Mouse (Mus musculus) liver (tissue): ENCODE data around the gene Pomp.
"Not testable (repeated sequence)": the region's sequence is repeated elsewhere in the genome, so short reads cannot be mapped to it uniquely, and the experiment has no call there.

Experiments used
- DNase-seq: peaks from one replicate; pipeline ENCODE4 v3.0.0-alpha.2; 2020; ENCODE audit warnings: mixed read lengths

Gene Pomp

GRCm38 (mm10) chr5:147868674-147869073, 8.4 kb downstream of the Pomp start:
- DNase-seq: no peak

DNA sequence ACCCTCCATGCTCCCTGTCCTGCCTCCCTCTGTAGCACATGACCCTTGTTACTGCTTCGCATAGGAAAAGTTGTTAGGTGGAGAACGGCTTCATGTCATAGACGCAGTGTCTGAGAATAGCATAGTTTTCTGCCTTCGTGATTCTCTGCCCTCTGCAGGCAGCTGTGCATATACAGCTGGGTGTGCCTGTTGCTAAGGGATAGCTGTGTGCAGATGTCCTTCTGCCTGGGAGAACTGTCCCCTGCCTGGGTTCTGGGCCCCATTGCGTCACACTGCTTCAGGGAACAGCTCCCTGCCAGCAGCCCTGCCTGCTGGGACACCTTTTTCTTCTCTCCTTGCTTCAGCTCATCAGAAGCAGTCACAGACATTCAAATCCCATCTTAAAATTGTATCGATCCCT, 9.3 kb downstream of the Pomp start:
- DNase-seq: no peak

GRCm38 (mm10) chr5:147870296-147870695, 10.0 kb downstream of the Pomp start:
- DNase-seq: no peak

DNA sequence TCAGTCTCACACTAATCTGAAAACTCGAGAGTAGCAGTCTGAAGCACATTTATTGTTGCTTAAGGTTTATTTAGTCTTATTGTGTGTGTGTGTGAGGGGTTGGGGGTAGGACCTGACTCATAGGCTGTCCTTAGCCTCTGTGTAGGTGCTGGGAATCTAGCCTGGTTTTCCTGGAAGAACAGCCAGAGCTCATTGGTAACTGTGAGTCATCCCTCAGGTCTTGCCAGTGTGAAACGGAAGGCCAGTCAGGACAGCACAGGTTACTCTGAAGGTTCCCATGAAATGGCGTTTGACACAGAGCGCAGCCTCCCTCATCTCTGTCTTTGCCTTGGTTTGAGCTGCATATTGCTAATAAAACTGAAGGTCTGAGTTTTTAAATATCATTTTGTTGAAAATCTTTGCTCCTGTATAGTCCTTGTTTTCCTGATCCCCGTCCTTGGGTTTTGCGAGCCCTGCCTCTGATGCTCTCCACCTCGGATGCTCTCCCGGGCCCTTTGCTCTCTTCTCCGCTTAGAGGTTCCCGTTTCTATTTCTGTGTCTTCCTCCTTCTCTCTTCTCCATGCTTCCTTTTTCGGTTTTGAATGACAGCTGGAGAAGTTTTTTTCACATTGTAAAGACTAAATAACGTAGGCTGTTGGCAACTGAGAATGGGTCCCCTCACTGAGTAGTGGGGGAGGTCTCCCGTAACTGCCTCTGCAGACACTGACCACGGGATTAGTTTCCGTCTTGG, 11.0 kb downstream of the Pomp start:
- DNase-seq: no peak

GRCm38 (mm10) chr5:147874491-147875065, 14.3 kb downstream of the Pomp start:
- no peak for DNase-seq

DNA sequence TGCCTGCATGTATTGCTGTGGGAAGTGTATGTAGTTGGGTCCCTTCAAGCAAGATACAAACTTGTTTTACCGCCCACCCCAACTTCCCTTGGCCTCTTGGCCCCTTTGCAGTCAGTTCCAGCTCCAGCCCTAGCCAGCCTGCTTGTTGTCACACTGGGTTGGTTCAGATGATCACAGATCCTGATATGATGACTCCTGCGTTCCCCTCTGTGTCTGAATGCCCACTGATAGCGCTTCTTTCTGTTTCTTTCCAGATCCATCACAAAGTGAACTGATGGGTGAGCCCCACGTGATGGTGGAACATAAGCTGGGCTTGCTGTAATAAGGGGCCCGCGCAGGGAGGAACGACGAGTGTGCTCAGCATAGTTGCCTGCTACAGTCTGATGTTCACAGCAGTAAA, 14.9 kb downstream of the Pomp start:
- DNase-seq: no peak

DNA sequence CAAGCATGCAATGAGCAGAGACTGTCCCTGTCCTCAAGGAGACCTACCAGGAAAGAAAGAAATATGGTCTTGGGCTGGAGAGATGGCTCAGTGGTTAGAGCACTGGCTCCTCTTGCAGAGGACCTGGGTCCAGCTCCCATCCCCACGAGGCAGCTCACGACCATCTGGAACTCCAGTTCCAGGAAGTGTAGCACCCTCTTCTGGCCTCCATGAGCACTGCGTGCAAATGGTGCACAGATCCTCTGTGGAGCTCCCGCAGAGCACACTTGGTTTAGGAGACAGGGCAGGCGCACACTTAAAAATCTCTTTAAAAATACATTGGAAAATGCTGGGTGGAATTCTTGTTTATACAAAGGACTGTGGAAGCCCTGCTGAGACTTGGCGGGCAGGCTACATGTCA, 17.3 kb downstream of the Pomp start:
- peak; percentile 37 for DNase-seq

GRCm38 (mm10) chr5:147879971-147880682, 19.9 kb downstream of the Pomp start:
- no peak for DNase-seq

DNA sequence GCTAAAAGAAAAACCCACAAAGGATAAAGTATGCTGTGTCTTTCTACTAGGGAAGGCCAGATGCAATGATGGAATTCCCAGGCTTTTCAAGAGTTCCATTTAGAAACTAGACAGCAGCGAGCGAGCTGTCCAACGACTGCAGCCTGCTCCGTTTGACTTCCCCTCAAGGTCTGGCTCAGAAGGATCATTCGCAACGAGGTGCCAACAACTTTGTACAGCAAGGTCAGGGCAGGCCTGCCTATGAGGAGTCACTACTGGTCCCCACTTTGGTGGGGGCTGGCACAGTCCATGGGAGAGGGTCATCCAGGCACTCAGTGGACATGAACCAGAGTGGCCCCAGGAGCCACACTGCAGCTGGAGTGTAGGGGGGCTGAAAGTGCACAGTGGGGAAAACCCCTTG, 23.3 kb downstream of the Pomp start:
- no peak for DNase-seq

DNA sequence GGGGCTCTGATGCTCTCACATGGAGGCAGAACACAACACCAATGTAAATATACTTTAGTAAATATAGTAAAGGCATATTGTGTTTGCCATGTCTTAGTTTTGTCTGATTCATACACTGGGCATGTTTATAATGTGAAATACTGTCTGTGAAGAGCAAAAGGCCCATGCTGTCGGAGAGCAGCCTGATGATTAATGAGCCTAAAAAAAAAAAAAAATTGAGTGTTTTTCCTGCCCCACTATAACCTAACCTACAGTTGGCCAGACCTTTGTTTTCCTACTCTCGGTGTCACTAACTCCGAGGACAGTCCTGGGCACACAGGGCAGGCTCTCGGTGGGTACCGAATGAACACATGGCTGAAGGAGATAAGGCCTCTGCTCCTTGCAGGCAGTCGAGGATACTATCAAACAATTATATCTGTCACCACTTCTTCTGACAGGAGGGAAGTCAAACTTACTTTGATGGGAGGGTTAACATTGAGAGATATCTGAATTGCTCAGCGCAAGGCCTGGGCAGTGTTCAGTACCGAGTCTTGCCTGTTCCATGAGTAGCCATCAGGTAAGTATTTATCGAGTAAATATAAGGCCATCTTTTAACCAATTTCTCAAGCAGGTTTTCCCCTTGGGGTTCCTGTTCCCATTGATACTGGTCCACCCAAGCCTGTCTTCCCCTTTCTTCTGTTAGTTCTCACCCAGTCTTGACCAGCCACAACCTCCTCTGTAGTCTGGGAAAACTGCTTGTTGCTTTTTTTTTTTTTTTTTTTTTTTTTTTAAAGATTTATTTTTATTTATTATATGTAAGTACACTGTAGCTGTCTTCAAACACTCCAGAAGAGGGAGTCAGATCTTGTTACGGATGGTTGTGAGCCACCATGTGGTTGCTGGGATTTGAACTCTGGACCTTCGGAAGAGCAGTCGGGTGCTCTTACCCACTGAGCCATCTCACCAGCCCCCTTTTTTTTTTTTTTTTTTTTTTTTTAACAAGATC, 28.3 kb downstream of the Pomp start:
- peak; percentile 79 for DNase-seq

- no peak for DNase-seq
These were observed 32.5 kb downstream of the Pomp start for GRCm38 (mm10) chr5:147892735-147893134.

GRCm38 (mm10) chr5:147893143-147893542, 32.9 kb downstream of the Pomp start:
- peak; percentile 81 for DNase-seq

DNA sequence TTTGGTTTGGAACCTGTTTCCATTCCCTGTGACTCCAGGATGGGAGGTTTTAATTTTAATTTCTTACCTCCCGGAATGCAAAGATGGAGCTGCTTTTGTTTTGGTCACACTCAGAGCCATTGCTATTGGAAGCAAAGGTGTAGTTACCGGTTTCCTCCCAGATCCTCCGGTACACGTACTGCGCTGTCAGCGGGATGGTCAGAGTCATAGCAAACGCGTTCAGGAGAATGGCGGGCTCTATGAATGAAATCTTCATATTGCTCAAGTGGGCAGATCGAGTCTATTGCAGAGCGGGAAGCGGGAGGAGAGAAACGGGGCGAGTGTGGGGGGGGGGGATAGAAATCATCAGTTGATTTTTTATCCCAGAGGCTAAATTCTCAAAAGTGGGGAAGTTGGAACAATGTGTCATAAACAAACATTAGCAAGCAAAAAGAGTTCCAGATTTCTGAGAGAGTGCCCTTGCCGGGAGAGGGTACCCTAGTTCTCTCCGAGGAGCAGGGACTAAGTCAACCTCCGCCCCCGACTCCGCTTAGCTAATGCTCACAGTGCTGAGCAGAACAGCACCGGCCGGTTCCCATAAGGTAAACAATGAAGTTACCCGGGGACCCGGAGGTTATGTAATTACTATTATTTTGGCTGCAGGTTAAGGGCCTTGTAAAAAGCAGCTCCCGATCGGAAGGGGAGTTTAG, 33.6 kb downstream of the Pomp start:
- peak; percentile 60 for DNase-seq

DNA sequence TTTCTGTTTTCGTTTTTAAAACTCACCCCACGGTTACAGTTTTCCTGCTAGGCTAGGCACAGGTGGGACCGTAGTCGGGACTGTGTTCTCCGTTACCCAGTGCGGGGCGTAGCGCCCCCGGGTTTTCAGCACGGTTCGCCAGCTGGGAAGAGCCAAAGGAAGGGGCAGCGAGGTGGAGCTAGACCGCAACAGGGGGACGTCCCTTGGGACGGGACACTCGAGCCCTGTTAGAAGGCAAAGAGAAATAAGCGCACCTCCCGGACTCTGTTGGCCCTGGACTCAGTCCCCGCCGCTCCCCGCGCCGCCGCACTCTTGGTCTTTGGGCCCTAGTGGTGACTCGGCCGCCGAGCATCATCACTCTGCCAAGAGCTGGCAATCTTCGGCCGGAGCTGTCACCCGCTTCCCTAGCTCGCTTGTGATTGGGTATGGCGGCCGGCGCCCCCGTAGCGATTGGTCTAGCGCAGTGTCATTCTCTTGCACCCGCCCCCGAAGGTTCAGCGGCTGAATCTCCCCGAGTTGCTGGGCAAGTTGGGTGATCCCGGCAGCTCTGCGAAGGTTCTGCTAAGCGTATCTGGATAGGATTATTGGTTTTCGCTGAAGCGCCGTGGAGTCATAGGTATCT, 34.3 kb downstream of the Pomp start, which contains the start of gene Slc46a3:
Slc46a3 (minus strand) TSS at position 361 of the 622 bp plus-strand sequence.
- DNase-seq: peak; percentile 96

DNA sequence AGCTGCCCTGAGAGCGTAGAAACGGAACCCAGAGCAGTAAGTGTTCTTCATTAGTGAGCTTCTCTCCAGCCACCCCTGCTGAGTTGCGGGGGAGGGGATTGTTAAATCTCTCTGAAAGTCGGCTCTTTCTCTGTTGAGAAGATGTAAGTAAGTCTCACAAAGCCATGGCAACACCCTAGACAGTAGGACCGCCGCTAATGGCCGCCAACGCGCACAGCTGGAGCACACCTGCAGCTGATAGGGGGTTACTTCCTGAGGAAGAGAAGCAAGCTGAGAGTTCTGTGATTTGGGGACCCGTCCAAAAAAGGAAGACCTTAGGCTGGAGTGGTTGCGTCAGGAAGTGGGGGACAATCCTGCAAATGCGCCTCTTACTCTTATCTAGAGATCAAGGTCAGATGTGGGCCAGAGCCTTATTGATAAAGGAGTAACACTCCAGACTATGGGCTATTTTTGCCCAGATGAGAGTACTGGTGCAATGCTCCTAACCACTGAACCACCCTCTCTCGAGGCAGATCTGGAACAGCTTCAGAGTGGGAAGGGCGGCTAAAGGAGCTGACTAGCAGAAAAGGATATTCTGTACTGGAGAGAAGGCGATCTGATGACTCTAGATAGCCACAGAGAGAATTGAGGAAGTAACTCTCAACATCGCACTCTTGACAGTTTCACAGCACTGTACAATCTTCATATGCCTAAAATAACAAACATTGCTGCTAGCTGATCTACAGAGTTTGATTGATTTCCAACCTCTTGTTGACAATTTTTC, 35.4 kb downstream of the Pomp start:
- DNase-seq: peak; percentile 54

GRCm38 (mm10) chr5:147896501-147896900, 36.2 kb downstream of the Pomp start:
- DNase-seq: not testable (repeated sequence)

GRCm38 (mm10) chr5:147898254-147898653, 38.0 kb downstream of the Pomp start:
- no peak for DNase-seq

DNA sequence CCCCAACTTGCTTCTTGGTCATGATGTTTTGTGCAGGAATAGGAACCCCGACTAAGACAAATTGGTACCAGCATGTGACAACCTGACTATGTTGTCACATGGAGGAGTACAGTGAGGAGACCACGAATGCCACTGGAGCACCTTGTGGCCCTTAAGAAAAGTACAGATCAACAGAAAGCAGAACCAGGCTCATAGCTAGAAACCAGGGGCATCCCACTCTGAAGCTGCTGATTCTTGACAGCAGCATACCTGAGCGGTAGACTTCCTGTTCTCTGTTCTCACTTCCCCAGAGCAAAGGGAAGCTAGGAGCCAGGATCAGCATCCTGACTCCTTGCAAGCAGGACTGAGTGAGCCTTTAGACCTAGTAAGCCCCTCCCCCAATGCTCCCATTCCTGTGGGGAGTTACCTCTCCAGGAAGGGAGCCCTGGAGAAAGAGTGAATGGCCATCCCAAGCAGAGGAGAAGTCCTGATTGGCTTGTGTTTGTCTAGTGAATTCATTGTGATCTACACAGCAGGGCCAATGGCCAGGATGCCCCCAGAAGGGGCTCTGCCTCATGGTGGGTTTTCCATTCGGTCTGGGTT, 38.8 kb downstream of the Pomp start:
- no peak for DNase-seq

DNA sequence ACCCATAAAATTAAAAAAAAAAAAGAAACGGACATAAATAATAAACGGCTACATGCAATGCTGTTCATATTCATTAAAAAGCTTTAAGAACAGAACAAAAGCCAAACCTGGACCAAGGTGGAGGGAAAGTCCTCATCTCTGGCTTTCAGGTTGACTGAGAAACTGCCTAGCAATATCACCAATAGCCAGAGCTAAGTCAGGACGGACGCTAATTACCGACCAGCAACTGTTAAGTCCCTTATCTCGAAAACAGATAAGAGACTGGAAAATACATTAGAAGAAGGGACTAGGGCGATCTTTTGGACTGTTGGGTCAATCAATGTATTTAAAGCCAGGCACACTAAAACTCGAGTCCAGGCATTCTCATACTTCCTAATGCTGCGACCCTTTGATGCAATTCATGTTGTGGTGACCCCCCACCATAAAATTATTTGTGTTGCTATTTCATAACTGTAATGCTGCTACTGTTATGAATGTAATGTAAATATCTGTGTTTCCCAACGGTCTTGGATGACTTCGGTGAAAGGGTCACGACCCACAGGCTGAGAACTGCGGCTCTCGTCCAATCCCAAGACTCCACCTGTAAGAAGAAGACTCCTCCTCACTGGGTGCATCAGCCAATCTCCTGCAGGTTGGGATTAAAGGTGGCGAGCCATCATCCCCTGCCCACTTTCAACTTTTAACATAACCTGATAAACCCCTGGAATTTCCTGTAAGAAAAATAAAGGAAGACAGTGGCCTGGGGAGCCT, 41.9 kb downstream of the Pomp start:
- DNase-seq: no peak

DNA sequence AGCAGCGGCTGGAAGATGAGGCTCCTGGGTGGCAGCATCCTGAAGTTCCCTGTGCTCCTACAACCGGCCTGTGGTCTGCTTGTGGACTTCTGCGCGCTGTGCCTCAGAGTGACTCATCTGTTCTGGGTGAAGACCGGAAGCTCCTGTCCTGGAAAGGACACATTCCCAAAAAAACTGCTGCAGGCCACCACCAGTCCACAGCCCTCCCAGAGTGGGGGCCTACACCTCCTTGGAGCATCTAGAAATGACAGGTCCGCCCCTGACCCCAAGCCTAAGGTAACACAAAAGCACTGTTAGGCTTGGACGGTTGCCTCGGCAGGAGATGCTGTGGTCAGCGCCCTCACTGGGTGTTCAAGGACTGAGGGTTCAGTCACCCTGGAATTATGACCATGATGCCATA, 42.9 kb downstream of the Pomp start:
- DNase-seq: no peak
